Mouse (Mus musculus) lung, postnatal 0 days (tissue): Measurements from ENCODE around the gene Ttn. TPM values are rescaled to one million over a fixed set of nuclear protein-coding genes. Genes with fewer than 3 reads are reported as not detected.

Experiments used
- ATAC-seq: fragments of 200-750 bp; cut with Nextera tagmentation; 2 replicates; pipeline ENCODE4 v1.8.0; 2017; ENCODE audit warnings: moderate library complexity
- DNase-seq: peaks from one replicate; pipeline ENCODE4 v3.0.0-alpha.2; 2016; ENCODE audit warnings: low spot score
- H3K27ac ChIP-seq: fragments of 300-500 bp; sonication (generic); 2 replicates; pipeline ENCODE4 v1.5.1; 2014; ENCODE audit warnings: antibody characterized with exemption, mild to moderate bottlenecking, low read length, mixed read lengths
- H3K27me3 ChIP-seq: fragments of 300-500 bp; sonication (generic); replicated peaks from 2 replicates; pipeline ENCODE4 v1.6.1; 2014; ENCODE audit warnings: low read length, mixed read lengths; ENCODE audit not compliant: insufficient read depth
- H3K36me3 ChIP-seq: fragments of 300-500 bp; sonication (generic); 2 replicates; pipeline ENCODE4 v1.6.1; 2014; ENCODE audit warnings: low read length, mixed read lengths; ENCODE audit not compliant: insufficient read depth
- H3K4me1 ChIP-seq: fragments of 300-500 bp; sonication (generic); 2 replicates; pipeline ENCODE4 v1.6.1; 2014; ENCODE audit warnings: antibody characterized with exemption, low read depth, low read length, mixed read lengths; ENCODE audit not compliant: insufficient read depth
- H3K4me2 ChIP-seq: fragments of 300-500 bp; sonication (generic); replicated peaks from 2 replicates; pipeline ENCODE4 v1.6.1; 2014; ENCODE audit warnings: low read depth, mild to moderate bottlenecking, low read length, moderate library complexity, mixed read lengths
- H3K4me3 ChIP-seq: fragments of 300-500 bp; sonication (generic); 2 replicates; pipeline ENCODE4 v1.5.1; 2014; ENCODE audit warnings: low read depth, low read length
- H3K9ac ChIP-seq: fragments of 300-500 bp; sonication (generic); replicated peaks from 2 replicates; pipeline ENCODE4 v1.6.1; 2014; ENCODE audit warnings: low read depth, mild to moderate bottlenecking
- H3K9me3 ChIP-seq: fragments of 300-500 bp; sonication (generic); 2 replicates; pipeline ENCODE4 v1.6.1; 2016; ENCODE audit warnings: low read length, mixed read lengths
- CTCF ChIP-seq: IDR thresholded peaks from 2 replicates; pipeline ENCODE4 v1.5.1; 2016; ENCODE audit warnings: antibody characterized with exemption, mild to moderate bottlenecking
- EP300 ChIP-seq: IDR thresholded peaks from 2 replicates; pipeline ENCODE4 v1.6.1; 2016; ENCODE audit warnings: antibody characterized with exemption, mild to moderate bottlenecking, control low read depth
- WGBS: fragments of 180-500 bp; shearing (Covaris S2); extraction: QIAGEN DNeasy Blood & Tissue Kit; methylation state at CpG from one replicate; pipeline ENCODE4 v1.1.7; 2014; 5-methylcytosine and 5-hydroxymethylcytosine counted together
- polyA plus RNA-seq: library from polyadenylated mRNA; unstranded; fragments of >200 nt; fragmentation: Nextera tagmentation; extraction: Ambion mirVana; gene quantifications from 2 replicates; pipeline ENCODE4 v1.2.1, GENCODE M21; 2015

The Ttn gene
- polyA plus RNA-seq, 1 experiment from 2014 or later, result 5.5 TPM

- Histone ChIP-seq H3K4me1 (no peaks in the 10 kb centered on the region), H3K9ac (no peak overlapping the region), H3K27me3 (no peaks in the 10 kb centered on the region), H3K36me3 (no peaks in the 10 kb centered on the region), H3K4me3 (no peak overlapping the region), H3K27ac (no peak overlapping the region), H3K9me3 (no peaks in the 10 kb centered on the region), H3K4me2 (no peak overlapping the region)
- DNase-seq (no peak), ATAC-seq (no peak)
- TF ChIP-seq CTCF (no peak), EP300 (no peak)
- 70% methylated on average over 7 of the region's 7 CpGs for WGBS
Observed at GRCm38 (mm10) chr2:76807284-76807683, 175.1 kb downstream of the Ttn start.

- no peaks in the 10 kb centered on the region for H3K4me1 ChIP-seq
- 78% methylated on average over 9 of the region's 9 CpGs for WGBS
- H3K27ac ChIP-seq, result no peak overlapping the region
- TF ChIP-seq EP300, result no peak
- no peak for TF ChIP-seq CTCF
- H3K9ac ChIP-seq, result no peak overlapping the region
- no peaks in the 10 kb centered on the region for H3K27me3 ChIP-seq
- H3K4me3 ChIP-seq, result no peak overlapping the region
- no peak overlapping the region for H3K4me2 ChIP-seq
- no peaks in the 10 kb centered on the region for H3K9me3 ChIP-seq
- H3K36me3 ChIP-seq, result no peaks in the 10 kb centered on the region
- DNase-seq, result no peak
- ATAC-seq, result no peak
Observed at GRCm38 (mm10) chr2:76806861-76807260, 175.5 kb downstream of the Ttn start.

GRCm38 (mm10) chr2:76806376-76806775 lies 176.0 kb downstream of the Ttn start:
- H3K4me2 ChIP-seq, result no peak overlapping the region
- ATAC-seq, result no peak
- H3K9ac ChIP-seq, result no peak overlapping the region

GRCm38 (mm10) chr2:76805191-76805892 lies 177.0 kb downstream of the Ttn start:
- no peak overlapping the region for H3K9ac ChIP-seq
- no peak overlapping the region for H3K27ac ChIP-seq
- H3K4me3 ChIP-seq, result no peak overlapping the region
- TF ChIP-seq EP300, result no peak
- no peak for ATAC-seq
- no peaks in the 10 kb centered on the region for H3K9me3 ChIP-seq
- H3K27me3 ChIP-seq, result no peaks in the 10 kb centered on the region
- no peak overlapping the region for H3K4me2 ChIP-seq
- H3K36me3 ChIP-seq, result no peaks in the 10 kb centered on the region
- 71% methylated on average over 5 of the region's 5 CpGs for WGBS
- H3K4me1 ChIP-seq, result no peaks in the 10 kb centered on the region
- no peak for DNase-seq

More at GRCm38 (mm10) chr2:76806376-76806775, 176.0 kb downstream of the Ttn start:
- DNase-seq, result no peak
- Histone ChIP-seq H3K27me3 (no peaks in the 10 kb centered on the region), H3K27ac (no peak overlapping the region), H3K4me3 (no peak overlapping the region), H3K36me3 (no peaks in the 10 kb centered on the region), H3K4me1 (no peaks in the 10 kb centered on the region), H3K9me3 (no peaks in the 10 kb centered on the region)
- 41% methylated on average over 4 of the region's 4 CpGs for WGBS
- no peak for TF ChIP-seq EP300
- no peak for TF ChIP-seq CTCF

- ATAC-seq (no peak), DNase-seq (no peak)
- H3K4me3 ChIP-seq, result no peak overlapping the region
- no peak overlapping the region for H3K27ac ChIP-seq
- no peaks in the 10 kb centered on the region for H3K4me1 ChIP-seq
- no peaks in the 10 kb centered on the region for H3K36me3 ChIP-seq
- TF ChIP-seq EP300 (no peak), CTCF (no peak)
- WGBS, result 93% methylated on average over 12 of the region's 12 CpGs
- no peak overlapping the region for H3K4me2 ChIP-seq
- no peaks in the 10 kb centered on the region for H3K27me3 ChIP-seq
- no peaks in the 10 kb centered on the region for H3K9me3 ChIP-seq
- H3K9ac ChIP-seq, result no peak overlapping the region
Observed at GRCm38 (mm10) chr2:76784171-76784570, 198.2 kb downstream of the Ttn start.

- no peak for DNase-seq
- no peak overlapping the region for H3K9ac ChIP-seq
- no peak overlapping the region for H3K4me2 ChIP-seq
- no peaks in the 10 kb centered on the region for H3K9me3 ChIP-seq
- no peaks in the 10 kb centered on the region for H3K27me3 ChIP-seq
- 89% methylated on average over 13 of the region's 13 CpGs for WGBS
- H3K4me1 ChIP-seq, result no peaks in the 10 kb centered on the region
- H3K27ac ChIP-seq, result no peak overlapping the region
- TF ChIP-seq CTCF, result no peak
- TF ChIP-seq EP300, result no peak
- no peak for ATAC-seq
- H3K36me3 ChIP-seq, result no peaks in the 10 kb centered on the region
- no peak overlapping the region for H3K4me3 ChIP-seq
Observed at GRCm38 (mm10) chr2:76780792-76781191, 201.6 kb downstream of the Ttn start.
